Mouse (Mus musculus): ENCODE results near the gene Snd1. TPM values are rescaled to one million over a fixed set of nuclear protein-coding genes. Genes with fewer than 3 reads are reported as not detected.
"Not testable (repeated sequence)": the region's sequence is repeated elsewhere in the genome, so short reads cannot be mapped to it uniquely, and the experiment has no call there.

Gene Snd1
- polyA plus RNA-seq, 1 experiment from 2014 or later, result 56.1 TPM

DNA sequence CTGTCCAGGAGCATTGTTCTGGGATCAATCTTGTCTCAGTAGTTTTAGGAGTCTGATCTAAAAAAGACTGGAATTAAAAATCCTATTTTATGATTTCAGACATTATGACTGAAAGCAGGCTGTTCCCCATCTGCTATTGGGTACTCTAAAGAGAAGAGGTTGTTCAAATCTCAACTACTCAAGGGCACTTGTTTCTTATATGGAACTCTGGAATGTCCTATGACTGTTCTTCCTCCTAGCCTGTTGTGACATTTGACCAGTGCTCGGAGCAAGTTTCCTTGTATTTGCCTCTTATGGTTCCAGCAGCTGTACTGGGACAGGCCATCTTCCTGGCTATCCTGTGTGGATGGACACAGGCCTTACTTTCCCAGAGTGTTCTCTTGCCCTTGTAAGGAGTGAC is 42.1 kb downstream of the Snd1 start:
- peaks cover 6% of the 10 kb centered on the region for H3K36me3 ChIP-seq (ENCODE audit: control insufficient read depth, insufficient read depth)
- ATAC-seq (ENCODE audit: low read depth), result no peak
- WGBS (ENCODE audit: insufficient replicate concordance), result 80% methylated on average over 1 of the region's 1 CpGs
- H3K9ac ChIP-seq (ENCODE audit: low read depth, low read length), result no peak overlapping the region
- H3K27me3 ChIP-seq (ENCODE audit: control insufficient read depth, insufficient read depth, low read depth, low read length), result no peaks in the 10 kb centered on the region
- no peaks in the 10 kb centered on the region for H3K4me1 ChIP-seq (ENCODE audit: control insufficient read depth, low read depth, low read length)
- no peak overlapping the region for H3K4me2 ChIP-seq (ENCODE audit: low read depth, low read length)
- H3K4me3 ChIP-seq (ENCODE audit: low read depth, low read length), result no peak overlapping the region
- no peak overlapping the region for H3K27ac ChIP-seq (ENCODE audit: low read length)
- H3K9me3 ChIP-seq (replicated peaks; ENCODE audit: control insufficient read depth, low read length), result no peaks in the 10 kb centered on the region

DNA sequence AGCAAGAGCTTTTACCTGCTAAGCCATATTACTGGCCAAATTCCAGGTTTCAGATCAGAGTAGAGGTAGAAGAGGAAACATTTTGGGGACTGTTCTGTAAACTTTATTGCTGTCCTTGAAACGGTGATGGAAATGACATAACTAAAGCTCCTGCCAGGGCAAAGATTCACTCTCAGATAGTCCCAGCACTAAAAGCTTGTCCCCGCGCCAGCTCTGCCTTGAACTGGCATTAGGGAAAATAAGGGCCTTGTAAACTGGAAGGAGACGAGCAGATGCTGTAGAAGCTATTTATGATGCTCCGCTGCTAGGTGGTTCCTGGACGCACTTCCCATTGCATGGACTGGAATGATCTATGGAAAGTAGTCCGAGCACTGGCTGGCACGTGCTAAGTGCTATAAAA is 44.5 kb downstream of the Snd1 start:
- Histone ChIP-seq H3K4me1 (ENCODE audit: control insufficient read depth, low read depth, low read length) (no peaks in the 10 kb centered on the region), H3K4me2 (ENCODE audit: low read depth, low read length) (no peak overlapping the region), H3K27me3 (ENCODE audit: control insufficient read depth, insufficient read depth, low read depth, low read length) (no peaks in the 10 kb centered on the region), H3K9ac (ENCODE audit: low read depth, low read length) (no peak overlapping the region), H3K4me3 (ENCODE audit: low read depth, low read length) (no peak overlapping the region), H3K36me3 (ENCODE audit: control insufficient read depth, insufficient read depth) (peaks cover 9% of the 10 kb centered on the region), H3K27ac (ENCODE audit: low read length) (no peak overlapping the region), H3K9me3 (replicated peaks; ENCODE audit: control insufficient read depth, low read length) (no peaks in the 10 kb centered on the region)
- ATAC-seq (ENCODE audit: low read depth), result no peak
- whole genome bisulfite sequencing (ENCODE audit: insufficient replicate concordance), result 77% methylated on average over 8 of the region's 8 CpGs

DNA sequence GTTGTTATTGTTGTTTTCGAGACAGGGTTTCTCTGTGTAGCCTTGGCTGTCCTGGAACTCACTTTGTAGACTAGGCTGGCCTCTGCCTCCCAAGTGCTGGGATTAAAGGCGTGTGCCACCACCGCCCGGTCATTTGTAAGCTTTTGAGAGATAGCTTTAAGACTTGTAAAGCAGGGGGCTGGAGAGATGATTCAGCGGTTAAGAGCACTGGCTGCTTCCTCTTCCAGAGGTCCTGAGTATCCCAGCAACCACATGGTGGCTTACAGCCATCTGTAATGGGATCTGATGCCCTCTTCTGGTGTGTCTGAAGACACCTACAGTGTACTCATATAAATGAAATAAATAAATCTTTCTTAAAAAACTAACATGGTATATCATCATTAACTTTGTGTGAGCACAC is 45.8 kb downstream of the Snd1 start:
- not testable (repeated sequence) for H3K9ac ChIP-seq (ENCODE audit: low read depth, low read length); H3K9me3 ChIP-seq (replicated peaks; ENCODE audit: control insufficient read depth, low read length); H3K27ac ChIP-seq (ENCODE audit: low read length); ATAC-seq (ENCODE audit: low read depth); H3K4me1 ChIP-seq (ENCODE audit: control insufficient read depth, low read depth, low read length); H3K4me2 ChIP-seq (ENCODE audit: low read depth, low read length); H3K4me3 ChIP-seq (ENCODE audit: low read depth, low read length); H3K27me3 ChIP-seq (ENCODE audit: control insufficient read depth, insufficient read depth, low read depth, low read length); H3K36me3 ChIP-seq (ENCODE audit: control insufficient read depth, insufficient read depth)
- WGBS (ENCODE audit: insufficient replicate concordance), result 44% methylated on average over 5 of the region's 5 CpGs

DNA sequence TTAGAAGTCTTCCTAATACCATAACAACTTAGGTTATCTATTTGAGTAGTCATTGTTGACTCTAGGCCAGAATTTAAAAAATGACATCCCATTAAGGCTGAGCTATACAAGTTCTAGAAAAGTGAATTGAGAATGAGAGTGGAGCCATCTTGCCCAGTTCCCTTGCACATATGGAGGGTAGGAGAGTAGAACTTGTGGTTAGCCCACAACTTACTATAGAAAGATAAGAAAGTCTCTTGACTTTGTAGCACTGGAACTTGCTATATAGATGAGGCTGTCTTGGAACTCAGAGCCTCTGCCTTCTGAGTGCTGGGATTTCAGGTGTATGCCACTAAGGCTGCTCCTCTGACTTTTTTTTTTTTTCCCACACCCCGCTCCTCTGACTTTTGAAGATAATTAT is 46.5 kb downstream of the Snd1 start:
- Histone ChIP-seq H3K36me3 (ENCODE audit: control insufficient read depth, insufficient read depth) (peaks cover 13% of the 10 kb centered on the region), H3K27ac (ENCODE audit: low read length) (no peak overlapping the region), H3K27me3 (ENCODE audit: control insufficient read depth, insufficient read depth, low read depth, low read length) (no peaks in the 10 kb centered on the region), H3K4me2 (ENCODE audit: low read depth, low read length) (no peak overlapping the region), H3K9ac (ENCODE audit: low read depth, low read length) (no peak overlapping the region), H3K4me1 (ENCODE audit: control insufficient read depth, low read depth, low read length) (no peaks in the 10 kb centered on the region), H3K4me3 (ENCODE audit: low read depth, low read length) (no peak overlapping the region), H3K9me3 (replicated peaks; ENCODE audit: control insufficient read depth, low read length) (no peaks in the 10 kb centered on the region)
- WGBS (ENCODE audit: insufficient replicate concordance), result 42% methylated on average over 1 of the region's 1 CpGs
- ATAC-seq (ENCODE audit: low read depth), result no peak

DNA sequence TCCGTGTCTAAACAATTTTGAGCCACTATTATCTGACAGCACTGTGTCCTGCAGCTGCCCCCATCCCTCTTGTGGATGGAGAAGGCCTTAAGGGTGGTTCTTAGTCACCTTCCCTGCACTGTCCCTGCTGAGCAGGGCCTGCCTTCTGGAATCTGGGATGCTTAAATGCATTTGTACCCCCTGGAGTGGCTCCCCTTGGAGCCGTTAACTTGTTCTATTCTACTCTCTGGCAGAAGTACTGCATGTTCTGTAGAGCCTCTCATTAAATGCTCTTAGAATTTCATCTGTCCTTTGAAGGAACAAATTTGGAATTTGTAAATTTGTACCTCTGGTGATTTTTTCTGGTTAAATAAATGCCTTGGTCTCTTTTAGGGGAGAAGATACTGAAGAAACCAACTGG is 50.6 kb downstream of the Snd1 start:
- no peaks in the 10 kb centered on the region for H3K27me3 ChIP-seq (ENCODE audit: control insufficient read depth, insufficient read depth, low read depth, low read length)
- H3K4me3 ChIP-seq (ENCODE audit: low read depth, low read length), result no peak overlapping the region
- no peak overlapping the region for H3K4me2 ChIP-seq (ENCODE audit: low read depth, low read length)
- H3K4me1 ChIP-seq (ENCODE audit: control insufficient read depth, low read depth, low read length), result no peaks in the 10 kb centered on the region
- H3K9me3 ChIP-seq (replicated peaks; ENCODE audit: control insufficient read depth, low read length), result no peaks in the 10 kb centered on the region
- ATAC-seq (ENCODE audit: low read depth), result no peak
- H3K27ac ChIP-seq (ENCODE audit: low read length), result no peak overlapping the region
- 79% methylated on average over 2 of the region's 2 CpGs for WGBS (ENCODE audit: insufficient replicate concordance)
- H3K36me3 ChIP-seq (ENCODE audit: control insufficient read depth, insufficient read depth), result peaks cover 28% of the 10 kb centered on the region
- no peak overlapping the region for H3K9ac ChIP-seq (ENCODE audit: low read depth, low read length)

DNA sequence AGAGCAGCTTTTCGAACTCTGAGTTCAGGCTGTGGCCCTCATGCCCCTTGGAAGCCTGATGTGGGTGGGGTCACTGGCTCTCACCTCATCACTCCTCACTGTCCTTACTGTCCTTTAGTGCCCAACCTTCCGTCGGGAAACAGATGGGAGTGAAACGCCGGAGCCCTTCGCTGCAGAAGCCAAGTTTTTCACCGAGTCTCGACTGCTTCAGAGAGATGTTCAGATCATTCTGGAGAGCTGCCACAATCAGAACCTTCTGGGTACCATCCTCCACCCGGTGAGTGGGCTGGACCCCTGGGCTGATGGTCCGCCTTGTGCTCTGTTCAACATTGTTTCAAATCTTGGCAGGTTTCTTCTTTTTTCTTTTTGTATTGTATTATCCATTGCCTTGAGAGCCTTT is 52.5 kb downstream of the Snd1 start:
- Histone ChIP-seq H3K36me3 (ENCODE audit: control insufficient read depth, insufficient read depth) (peaks cover 25% of the 10 kb centered on the region), H3K4me2 (ENCODE audit: low read depth, low read length) (no peak overlapping the region), H3K9ac (ENCODE audit: low read depth, low read length) (no peak overlapping the region), H3K27me3 (ENCODE audit: control insufficient read depth, insufficient read depth, low read depth, low read length) (no peaks in the 10 kb centered on the region), H3K4me1 (ENCODE audit: control insufficient read depth, low read depth, low read length) (no peaks in the 10 kb centered on the region), H3K4me3 (ENCODE audit: low read depth, low read length) (no peak overlapping the region), H3K27ac (ENCODE audit: low read length) (no peak overlapping the region), H3K9me3 (replicated peaks; ENCODE audit: control insufficient read depth, low read length) (no peaks in the 10 kb centered on the region)
- 82% methylated on average over 10 of the region's 10 CpGs for WGBS (ENCODE audit: insufficient replicate concordance)
- no peak for ATAC-seq (ENCODE audit: low read depth)

DNA sequence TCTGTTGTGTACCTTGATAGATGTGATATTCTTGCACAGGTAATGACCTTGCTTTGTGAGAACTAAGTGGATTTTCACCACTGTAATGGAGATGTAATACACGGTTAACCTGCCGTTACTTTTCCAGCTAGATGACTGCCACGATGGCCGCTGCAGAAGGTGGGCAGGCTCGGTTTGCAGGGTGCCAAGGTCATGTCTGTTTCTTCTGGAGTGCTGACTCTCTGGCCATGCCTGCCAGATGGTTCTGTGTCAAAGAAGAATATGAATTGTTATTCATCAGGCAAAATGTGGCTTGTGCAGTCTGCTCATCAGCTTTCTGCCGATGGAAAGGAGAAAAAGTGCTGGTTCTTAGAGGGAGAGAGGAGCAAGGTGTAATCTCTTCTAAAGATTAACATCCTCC is 53.3 kb downstream of the Snd1 start:
- no peaks in the 10 kb centered on the region for H3K4me1 ChIP-seq (ENCODE audit: control insufficient read depth, low read depth, low read length)
- H3K9ac ChIP-seq (ENCODE audit: low read depth, low read length), result no peak overlapping the region
- H3K27me3 ChIP-seq (ENCODE audit: control insufficient read depth, insufficient read depth, low read depth, low read length), result no peaks in the 10 kb centered on the region
- ATAC-seq (ENCODE audit: low read depth), result no peak
- no peak overlapping the region for H3K4me3 ChIP-seq (ENCODE audit: low read depth, low read length)
- peaks cover 22% of the 10 kb centered on the region for H3K36me3 ChIP-seq (ENCODE audit: control insufficient read depth, insufficient read depth)
- H3K9me3 ChIP-seq (replicated peaks; ENCODE audit: control insufficient read depth, low read length), result no peaks in the 10 kb centered on the region
- H3K27ac ChIP-seq (ENCODE audit: low read length), result no peak overlapping the region
- 74% methylated on average over 6 of the region's 6 CpGs for WGBS (ENCODE audit: insufficient replicate concordance)
- no peak overlapping the region for H3K4me2 ChIP-seq (ENCODE audit: low read depth, low read length)

DNA sequence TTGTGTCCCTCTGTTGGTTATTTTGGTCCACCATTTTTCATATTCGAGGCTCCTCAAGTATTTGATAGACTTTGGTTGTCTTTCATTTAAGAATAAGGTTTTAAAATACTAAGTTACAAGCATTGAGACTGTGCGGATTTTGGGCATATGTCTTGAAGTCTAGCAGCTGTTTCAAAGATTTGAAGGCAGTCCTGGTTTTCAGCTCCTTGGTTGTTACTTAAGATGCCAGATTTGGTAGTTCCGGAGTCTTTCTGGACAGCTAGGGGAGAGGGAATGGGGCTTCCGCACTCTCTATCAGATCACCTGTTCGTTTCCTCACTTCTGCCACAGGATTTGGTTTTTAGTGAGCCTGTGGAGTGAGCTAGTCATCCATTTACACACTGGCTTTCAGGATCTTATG is 61.5 kb downstream of the Snd1 start:
- Histone ChIP-seq H3K4me1 (ENCODE audit: control insufficient read depth, low read depth, low read length) (no peaks in the 10 kb centered on the region), H3K4me2 (ENCODE audit: low read depth, low read length) (no peak overlapping the region), H3K4me3 (ENCODE audit: low read depth, low read length) (no peak overlapping the region), H3K27ac (ENCODE audit: low read length) (no peak overlapping the region), H3K9ac (ENCODE audit: low read depth, low read length) (no peak overlapping the region), H3K27me3 (ENCODE audit: control insufficient read depth, insufficient read depth, low read depth, low read length) (no peaks in the 10 kb centered on the region), H3K36me3 (ENCODE audit: control insufficient read depth, insufficient read depth) (peaks cover 3% of the 10 kb centered on the region), H3K9me3 (replicated peaks; ENCODE audit: control insufficient read depth, low read length) (no peaks in the 10 kb centered on the region)
- WGBS (ENCODE audit: insufficient replicate concordance), result 69% methylated on average over 5 of the region's 5 CpGs
- ATAC-seq (ENCODE audit: low read depth), result no peak

DNA sequence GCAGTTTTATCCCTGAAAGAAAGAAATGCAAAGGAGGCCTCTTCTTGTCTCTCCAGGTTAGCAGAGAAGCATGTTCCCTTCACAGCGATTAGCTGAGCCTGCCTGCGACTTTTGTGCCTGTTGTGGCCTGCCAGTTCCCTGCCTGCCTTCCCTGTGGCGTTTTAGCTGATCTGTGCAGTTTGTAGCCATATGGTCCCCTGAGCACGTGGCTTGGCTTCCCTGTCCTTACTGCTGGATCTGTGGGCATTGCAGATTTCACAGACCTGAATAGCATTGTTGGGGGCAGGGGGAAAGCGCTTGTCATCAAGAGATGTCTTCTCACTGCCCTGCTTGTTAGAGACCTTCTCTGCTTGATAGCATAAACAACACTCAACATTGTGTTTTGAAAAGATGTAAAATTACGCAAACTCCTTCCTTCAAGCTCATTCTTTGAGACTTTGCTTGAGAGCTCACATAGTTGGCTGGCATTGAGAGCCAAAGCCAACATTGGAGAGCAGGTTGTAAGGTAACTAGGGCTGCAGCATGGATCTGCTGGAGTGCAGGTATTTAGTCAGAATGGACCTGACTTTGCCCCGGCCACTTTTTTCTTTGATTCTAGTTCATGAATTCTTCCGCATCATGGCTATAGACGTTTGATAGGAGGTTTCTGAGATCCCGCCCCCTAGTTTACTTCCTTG is 63.0 kb downstream of the Snd1 start:
- ATAC-seq (ENCODE audit: low read depth), result no peak
- H3K4me3 ChIP-seq (ENCODE audit: low read depth, low read length), result no peak overlapping the region
- H3K36me3 ChIP-seq (ENCODE audit: control insufficient read depth, insufficient read depth), result peaks cover 3% of the 10 kb centered on the region; the same call in 1 of the 2 replicates
- no peak overlapping the region for H3K9ac ChIP-seq (ENCODE audit: low read depth, low read length)
- WGBS (ENCODE audit: insufficient replicate concordance), result 69% methylated on average over 10 of the region's 10 CpGs
- H3K27me3 ChIP-seq (ENCODE audit: control insufficient read depth, insufficient read depth, low read depth, low read length), result no peaks in the 10 kb centered on the region
- H3K9me3 ChIP-seq (replicated peaks; ENCODE audit: control insufficient read depth, low read length), result no peaks in the 10 kb centered on the region
- no peaks in the 10 kb centered on the region for H3K4me1 ChIP-seq (ENCODE audit: control insufficient read depth, low read depth, low read length)
- no peak overlapping the region for H3K27ac ChIP-seq (ENCODE audit: low read length)
- H3K4me2 ChIP-seq (ENCODE audit: low read depth, low read length), result no peak overlapping the region

Data from liver, embryonic 16.5 days (tissue).